Mouse (Mus musculus) G1E-ER4 (cell line): ENCODE measurements around the gene Gbe1. TPM values are rescaled to one million over a fixed set of nuclear protein-coding genes. Genes with fewer than 3 reads are reported as not detected.

Experiments
- GATA1 ChIP-seq: IDR thresholded peaks from one replicate; pipeline ENCODE4 v1.8.0; 2012; ENCODE audit warnings: low read length, inconsistent platforms
- polyA plus RNA-seq: library from polyadenylated mRNA; stranded (reverse); fragments of >175 nt; gene quantifications from 2 replicates; pipeline ENCODE4 v1.2.3, GENCODE M21; 2012

Gbe1 gene
- 6.5 and 11.0 TPM in 2 replicates for polyA plus RNA-seq

DNA sequence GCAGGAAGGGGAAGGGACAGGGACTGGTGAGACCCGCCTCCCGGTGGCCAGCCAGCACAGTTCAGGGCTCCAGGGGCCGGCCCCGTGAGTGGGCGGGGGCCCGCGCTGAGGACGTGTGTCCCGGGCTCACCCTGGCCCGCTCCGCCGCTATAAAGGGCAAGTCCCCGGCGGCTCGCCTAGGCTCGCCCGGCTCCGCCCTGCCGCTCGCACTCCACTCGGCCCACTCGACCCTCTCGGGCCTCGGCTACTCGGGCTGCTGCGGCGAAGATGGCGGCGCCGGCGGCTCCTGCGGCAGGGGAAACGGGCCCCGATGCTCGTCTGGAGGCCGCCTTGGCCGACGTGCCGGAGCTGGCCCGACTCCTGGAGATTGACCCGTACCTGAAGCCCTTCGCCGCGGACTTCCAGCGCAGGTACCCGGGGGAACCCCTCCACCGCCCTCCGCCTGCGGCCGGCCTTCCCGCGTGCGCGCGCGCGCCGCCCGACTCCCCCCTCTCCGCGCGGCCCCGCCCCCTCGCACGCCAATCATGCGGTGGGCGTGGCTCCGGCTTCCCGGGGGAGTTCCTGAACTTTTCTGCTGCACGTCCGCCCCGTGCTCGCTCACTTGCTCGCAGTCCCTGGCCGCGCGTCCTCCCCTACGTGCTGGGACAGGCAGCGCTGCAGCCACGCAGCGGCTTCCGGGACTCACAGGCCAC is at the start of gene Gbe1:
Gene Gbe1 (plus strand): TSS at position 64 of the 692 bp plus-strand sequence.
- TF ChIP-seq GATA1: no peak

DNA sequence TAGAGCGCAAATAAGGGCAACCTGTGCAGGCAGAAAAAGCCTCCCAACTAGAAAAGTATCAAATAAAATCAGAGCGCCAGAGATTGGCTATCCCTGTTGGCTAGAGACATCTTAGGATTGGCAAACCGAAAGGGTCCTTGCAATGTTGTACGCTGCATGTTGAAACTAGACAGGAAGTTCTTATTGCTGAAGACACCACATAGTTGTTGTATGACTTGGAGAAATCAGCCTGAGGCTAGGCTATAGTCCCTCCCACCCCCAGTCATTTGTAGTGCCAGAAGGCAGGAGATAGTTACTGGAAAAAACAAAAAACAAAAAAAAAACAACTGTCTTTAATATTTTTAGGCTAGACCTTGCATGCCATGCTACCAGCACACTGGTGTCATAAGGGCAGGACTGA is 3.1 kb upstream of the Gbe1 start:
- TF ChIP-seq GATA1: no peak

DNA sequence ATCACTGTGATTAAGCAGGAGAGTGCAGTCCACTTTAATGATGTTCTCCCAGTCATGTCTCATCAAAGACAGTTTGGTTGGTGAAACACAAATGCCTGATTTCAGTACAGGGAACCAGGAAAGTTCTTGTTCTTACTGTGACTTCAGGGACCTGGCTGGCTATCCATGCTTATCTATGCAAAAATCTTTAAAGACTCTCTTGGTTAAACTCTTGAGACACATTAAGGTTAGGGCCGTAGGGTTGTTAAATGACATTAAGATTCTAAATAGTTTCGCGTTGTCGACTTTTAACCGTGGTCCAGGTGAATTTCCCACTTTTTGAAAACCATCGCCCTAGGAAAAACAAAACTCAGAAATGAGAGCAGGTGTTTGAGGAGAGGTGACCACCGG is 258 bp upstream of the Gbe1 start:
- TF ChIP-seq GATA1: no peak

GRCm38 (mm10) chr16:70314578-70314930 is 805 bp downstream of the Gbe1 start:
- no peak for TF ChIP-seq GATA1

DNA sequence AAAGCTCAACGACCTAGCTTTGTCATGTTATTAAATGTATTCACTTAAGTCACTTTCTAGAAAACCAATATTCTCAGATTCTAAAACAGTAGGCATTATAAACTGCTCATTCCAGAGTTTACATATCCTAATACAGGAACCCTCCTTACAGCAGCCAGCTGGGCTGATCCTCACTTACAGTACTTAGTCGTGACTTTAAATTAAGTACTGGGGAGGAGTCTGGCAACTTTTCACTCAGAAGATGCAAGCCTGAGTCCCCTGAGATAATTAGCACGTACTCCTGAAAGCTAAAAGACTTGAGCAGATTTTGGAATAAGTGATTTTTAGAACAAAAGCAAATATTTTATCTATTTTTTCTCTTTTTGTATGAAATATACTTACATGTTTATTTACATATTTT is 1.5 kb downstream of the Gbe1 start:
- no peak for TF ChIP-seq GATA1

GRCm38 (mm10) chr16:70315862-70316390 is 2.2 kb downstream of the Gbe1 start:
- TF ChIP-seq GATA1: no peak

GRCm38 (mm10) chr16:70319388-70319787 is 5.6 kb downstream of the Gbe1 start:
- TF ChIP-seq GATA1: no peak

DNA sequence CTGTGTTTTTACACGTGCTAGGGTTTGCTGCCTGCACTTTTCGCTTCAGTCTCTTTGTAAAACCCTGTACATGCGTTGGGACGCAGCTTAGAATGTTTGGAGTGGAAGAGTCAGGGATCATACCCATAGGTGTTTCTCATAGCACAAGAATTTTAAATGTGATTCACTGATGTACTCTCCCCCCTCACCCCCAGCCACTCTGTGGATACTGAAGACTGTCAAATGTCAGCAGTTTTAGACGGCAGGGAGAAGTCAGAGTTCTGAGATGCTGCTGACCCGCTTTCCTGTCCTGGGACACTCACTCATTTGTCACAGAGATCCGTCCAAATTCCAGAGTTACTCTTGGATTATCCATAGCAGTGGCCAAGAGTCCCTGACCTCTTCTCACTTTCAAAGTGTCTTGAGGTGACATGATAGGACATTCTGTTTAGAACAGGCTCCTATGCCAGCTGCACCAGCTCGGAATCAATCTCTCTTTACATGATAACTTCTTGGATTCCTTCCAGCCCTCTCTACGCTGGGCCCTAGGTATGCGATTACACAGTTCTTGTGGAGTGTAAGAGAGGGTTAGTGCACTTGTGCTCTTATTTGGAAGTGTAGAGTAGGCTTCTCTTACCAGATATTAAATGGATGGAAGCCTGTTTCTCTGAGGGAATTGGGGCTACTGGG is 7.0 kb downstream of the Gbe1 start:
- TF ChIP-seq GATA1: no peak

- no peak for TF ChIP-seq GATA1
Observed at GRCm38 (mm10) chr16:70326339-70326948, 12.7 kb downstream of the Gbe1 start.

- no peak for TF ChIP-seq GATA1
Observed at GRCm38 (mm10) chr16:70328566-70328965, 14.8 kb downstream of the Gbe1 start.

GRCm38 (mm10) chr16:70329036-70329435 is 15.3 kb downstream of the Gbe1 start:
- no peak for TF ChIP-seq GATA1

GRCm38 (mm10) chr16:70329471-70329870 is 15.7 kb downstream of the Gbe1 start:
- no peak for TF ChIP-seq GATA1

GRCm38 (mm10) chr16:70330007-70330406 is 16.3 kb downstream of the Gbe1 start:
- TF ChIP-seq GATA1: no peak

DNA sequence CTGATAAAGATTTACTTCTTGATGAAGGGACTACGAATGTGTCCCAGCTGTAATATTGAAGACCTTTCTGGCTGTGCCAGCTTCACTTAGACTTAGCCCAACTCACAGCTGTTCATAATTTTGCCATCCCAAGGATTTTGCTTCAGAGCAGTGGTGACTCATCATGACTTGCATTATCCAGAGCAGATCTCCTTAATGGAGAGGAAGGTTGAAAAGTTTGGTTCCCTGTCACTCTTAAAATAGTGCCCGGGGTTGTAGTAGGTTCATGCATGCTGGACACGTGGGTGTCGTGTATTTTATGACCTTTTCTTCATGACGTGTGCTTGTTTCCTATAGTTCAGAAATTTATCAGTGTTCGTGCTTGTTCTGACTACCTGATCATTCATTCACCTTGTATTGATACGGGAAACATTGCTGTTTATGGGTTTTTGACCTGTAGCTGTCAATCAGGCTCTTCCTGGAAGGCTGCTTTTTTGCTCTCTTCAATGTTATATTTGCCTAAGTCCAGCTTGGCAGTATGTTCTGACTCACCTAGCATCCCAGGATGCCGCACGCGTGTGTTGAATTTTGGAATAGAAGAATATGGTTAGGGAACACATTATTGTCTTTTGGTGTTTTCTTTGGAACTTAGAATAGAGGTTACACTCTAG is 17.0 kb downstream of the Gbe1 start:
- no peak for TF ChIP-seq GATA1

DNA sequence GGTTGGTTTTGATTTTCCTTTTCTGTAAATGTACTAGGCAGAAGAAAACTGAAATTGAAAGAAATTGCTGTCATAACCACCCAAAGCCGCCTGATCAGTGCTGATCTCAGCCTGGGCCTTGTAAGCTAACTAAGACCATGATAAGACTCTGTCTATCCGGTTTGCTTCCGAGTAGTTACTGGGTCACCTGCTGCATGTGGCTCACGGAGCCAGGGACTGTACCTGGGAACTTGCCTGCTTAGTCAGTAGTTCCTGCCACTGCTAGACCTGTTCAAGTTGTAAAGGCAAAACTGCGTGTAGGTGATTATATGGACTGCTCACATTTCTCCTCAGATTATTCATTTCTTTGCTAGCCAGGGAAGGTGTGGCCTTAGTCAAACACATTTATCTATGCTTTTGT is 21.1 kb downstream of the Gbe1 start:
- no peak for TF ChIP-seq GATA1

DNA sequence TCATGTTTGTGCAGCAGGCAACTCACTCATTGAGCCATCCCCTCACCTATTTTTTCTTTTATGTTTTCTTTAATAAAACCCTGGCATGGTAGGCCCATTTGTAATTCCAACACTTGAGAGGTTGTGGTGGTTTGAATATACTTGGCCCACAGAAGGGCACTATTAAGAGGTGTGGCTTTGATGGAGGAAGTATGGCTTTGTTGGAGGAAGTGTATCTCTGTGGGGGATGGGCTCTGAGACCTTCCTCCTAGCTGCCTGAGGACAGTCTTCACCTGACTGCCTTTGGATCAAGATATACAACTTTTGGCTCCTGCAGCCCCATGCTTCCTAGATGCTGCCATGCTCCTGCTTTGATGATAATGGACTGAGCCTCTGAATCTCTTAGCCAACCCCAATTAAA is 21.7 kb downstream of the Gbe1 start:
- TF ChIP-seq GATA1: no peak
